Mouse (Mus musculus): Measurements from ENCODE around the gene Elobl. TPM values are rescaled to one million over a fixed set of nuclear protein-coding genes. Genes with fewer than 3 reads are reported as not detected.

The Elobl gene
- not detected in 2 replicates for polyA plus RNA-seq (2015; fragmentation: Nextera tagmentation; extraction: Ambion mirVana)

DNA sequence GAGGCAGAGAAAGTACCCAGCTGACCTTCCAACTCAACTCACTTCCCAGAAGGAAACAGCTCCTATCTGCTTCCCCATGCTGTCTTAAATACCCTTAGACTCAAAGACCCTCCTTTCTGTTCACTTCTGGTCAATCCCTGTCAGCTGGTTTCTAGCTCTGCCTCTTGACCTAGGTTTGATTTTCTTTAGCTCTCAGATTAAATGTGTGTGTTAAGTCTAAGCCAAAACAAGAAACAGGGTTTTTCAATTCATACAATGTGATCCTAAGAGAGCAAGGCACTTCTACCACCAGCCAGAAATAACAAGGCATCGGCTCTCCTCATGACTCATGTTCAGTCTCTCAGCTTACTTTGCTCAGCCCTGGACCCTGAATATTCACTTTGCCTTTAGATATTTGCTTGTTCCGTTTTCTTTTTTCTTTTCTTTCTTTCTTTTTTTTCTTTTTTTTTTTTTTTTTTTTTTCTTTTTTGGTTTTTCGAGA is at the start of gene Elobl:
Elobl (minus strand) TSS at position 51 of the 481 bp plus-strand sequence.
- Histone ChIP-seq H3K9me3 (ENCODE audit: control insufficient read depth, low read length) (no peaks in the 10 kb centered on the region), H3K4me1 (replicated peaks; ENCODE audit: control insufficient read depth, insufficient read depth, low read length) (no peaks in the 10 kb centered on the region), H3K4me2 (ENCODE audit: low read depth, low read length) (no peak within 1 kb of the TSS), H3K4me3 (ENCODE audit: low read length) (no peak within 1 kb of the TSS), H3K27me3 (ENCODE audit: control insufficient read depth, insufficient read depth, low read depth, low read length) (0 out of 2 replicates have a peak, but pooled peaks cover 2% of the 10 kb centered on the region), H3K36me3 (ENCODE audit: control insufficient read depth, insufficient read depth, low read length) (no peaks in the 10 kb centered on the region), H3K27ac (ENCODE audit: low read length) (no peak within 1 kb of the TSS), H3K9ac (ENCODE audit: low read length) (no peak within 1 kb of the TSS)
- WGBS, result 89% methylated on average over 2 of the region's 3 CpGs
- no peak for ATAC-seq (ENCODE audit: low read depth)

DNA sequence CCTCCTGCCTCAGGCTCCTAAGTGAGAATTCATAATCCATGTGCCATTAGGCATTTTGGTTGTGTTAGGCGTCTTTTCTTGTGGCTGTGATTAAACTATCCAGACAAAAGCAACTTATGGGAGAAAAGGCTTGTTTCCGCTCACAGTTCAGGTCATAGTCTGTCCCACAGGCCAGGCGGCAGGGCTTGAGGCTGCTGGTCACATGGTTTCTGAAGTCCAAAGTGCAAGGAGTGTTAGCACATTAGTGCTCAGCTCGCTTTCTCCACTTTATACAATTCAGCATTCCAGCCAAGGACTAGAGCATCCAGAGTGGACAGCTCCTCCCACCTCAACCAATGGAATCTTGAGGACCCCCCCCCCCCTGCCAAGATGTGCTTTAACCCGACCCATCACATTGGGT is 45.5 kb upstream of the Elobl start:
- H3K4me2 ChIP-seq (ENCODE audit: low read depth, low read length), result no peak overlapping the region
- H3K27ac ChIP-seq (ENCODE audit: low read length), result no peak overlapping the region
- H3K9me3 ChIP-seq (ENCODE audit: control insufficient read depth, low read length), result no peaks in the 10 kb centered on the region
- no peaks in the 10 kb centered on the region for H3K4me1 ChIP-seq (replicated peaks; ENCODE audit: control insufficient read depth, insufficient read depth, low read length)
- H3K27me3 ChIP-seq (ENCODE audit: control insufficient read depth, insufficient read depth, low read depth, low read length), result no peaks in the 10 kb centered on the region
- no peak overlapping the region for H3K4me3 ChIP-seq (ENCODE audit: low read length)
- H3K9ac ChIP-seq (ENCODE audit: low read length), result no peak overlapping the region
- WGBS, result 77% methylated on average over 5 of the region's 5 CpGs
- peaks cover 26% of the 10 kb centered on the region for H3K36me3 ChIP-seq (ENCODE audit: control insufficient read depth, insufficient read depth, low read length)
- ATAC-seq (ENCODE audit: low read depth), result no peak

GRCm38 (mm10) chr11:89009496-89009895 is 42.8 kb upstream of the Elobl start:
- Histone ChIP-seq H3K36me3 (ENCODE audit: control insufficient read depth, insufficient read depth, low read length) (peaks cover 28% of the 10 kb centered on the region), H3K27me3 (ENCODE audit: control insufficient read depth, insufficient read depth, low read depth, low read length) (no peaks in the 10 kb centered on the region), H3K4me2 (ENCODE audit: low read depth, low read length) (no peak overlapping the region), H3K9me3 (ENCODE audit: control insufficient read depth, low read length) (no peaks in the 10 kb centered on the region), H3K4me1 (replicated peaks; ENCODE audit: control insufficient read depth, insufficient read depth, low read length) (no peaks in the 10 kb centered on the region), H3K4me3 (ENCODE audit: low read length) (no peak overlapping the region), H3K9ac (ENCODE audit: low read length) (no peak overlapping the region), H3K27ac (ENCODE audit: low read length) (no peak overlapping the region)
- WGBS, result 68% methylated on average over 7 of the region's 7 CpGs
- peak; percentile 52; the same call in 1 of the 2 replicates for ATAC-seq (ENCODE audit: low read depth)

GRCm38 (mm10) chr11:89009066-89009465 is 42.3 kb upstream of the Elobl start:
- Histone ChIP-seq H3K9me3 (ENCODE audit: control insufficient read depth, low read length) (no peaks in the 10 kb centered on the region), H3K27ac (ENCODE audit: low read length) (no peak overlapping the region), H3K4me2 (ENCODE audit: low read depth, low read length) (no peak overlapping the region), H3K27me3 (ENCODE audit: control insufficient read depth, insufficient read depth, low read depth, low read length) (no peaks in the 10 kb centered on the region), H3K4me1 (replicated peaks; ENCODE audit: control insufficient read depth, insufficient read depth, low read length) (peaks cover under 1% of the 10 kb centered on the region), H3K36me3 (ENCODE audit: control insufficient read depth, insufficient read depth, low read length) (peaks cover 28% of the 10 kb centered on the region), H3K4me3 (ENCODE audit: low read length) (no peak overlapping the region), H3K9ac (ENCODE audit: low read length) (no peak overlapping the region)
- ATAC-seq (ENCODE audit: low read depth), result no peak
- WGBS, result 79% methylated on average over 9 of the region's 9 CpGs

DNA sequence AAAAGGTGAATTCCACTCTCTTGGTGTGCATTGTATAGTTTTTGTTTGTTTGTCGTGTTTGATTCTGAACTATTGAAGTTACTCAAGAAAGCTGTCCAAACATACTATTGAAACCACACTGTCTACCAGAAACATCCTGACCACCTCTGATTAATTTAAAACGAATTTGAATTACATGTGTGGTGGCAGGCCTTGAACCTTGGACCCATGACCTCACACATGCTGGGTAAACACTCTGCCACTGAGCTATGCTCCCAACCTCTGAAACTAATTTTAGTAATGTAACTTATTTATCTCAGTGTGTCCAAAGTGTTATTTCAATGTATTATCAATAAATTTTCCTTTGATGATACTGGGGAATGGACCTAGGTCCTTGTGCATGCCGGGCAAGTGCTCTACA is 40.9 kb upstream of the Elobl start:
- H3K4me2 ChIP-seq (ENCODE audit: low read depth, low read length), result no peak overlapping the region
- WGBS, result 87% methylated on average over 3 of the region's 3 CpGs
- H3K4me1 ChIP-seq (replicated peaks; ENCODE audit: control insufficient read depth, insufficient read depth, low read length), result peaks cover 12% of the 10 kb centered on the region
- H3K27ac ChIP-seq (ENCODE audit: low read length), result no peak overlapping the region
- ATAC-seq (ENCODE audit: low read depth), result no peak
- no peaks in the 10 kb centered on the region for H3K9me3 ChIP-seq (ENCODE audit: control insufficient read depth, low read length)
- no peak overlapping the region for H3K9ac ChIP-seq (ENCODE audit: low read length)
- H3K36me3 ChIP-seq (ENCODE audit: control insufficient read depth, insufficient read depth, low read length), result peaks cover 21% of the 10 kb centered on the region
- no peak overlapping the region for H3K4me3 ChIP-seq (ENCODE audit: low read length)
- no peaks in the 10 kb centered on the region for H3K27me3 ChIP-seq (ENCODE audit: control insufficient read depth, insufficient read depth, low read depth, low read length)

DNA sequence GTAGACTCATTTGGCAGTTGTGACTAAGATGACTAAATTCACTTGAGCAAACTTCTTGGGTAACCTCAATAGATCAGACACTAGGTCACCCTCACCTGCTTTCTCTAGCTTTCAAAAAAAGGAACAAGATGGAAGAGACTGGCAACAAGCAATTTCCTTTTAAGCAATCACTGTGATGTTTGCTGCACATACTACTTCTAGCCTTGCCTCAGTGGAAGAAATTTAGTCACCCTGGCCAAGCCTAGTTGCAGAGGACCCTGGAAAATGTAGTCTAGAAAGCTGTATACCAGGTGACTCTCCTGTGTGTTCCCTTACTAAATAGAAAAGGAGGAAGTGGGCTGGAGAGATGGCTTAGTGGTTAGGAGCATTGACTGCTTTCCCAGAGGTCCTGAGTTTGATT is 39.7 kb upstream of the Elobl start:
- Histone ChIP-seq H3K9ac (ENCODE audit: low read length) (no peak overlapping the region), H3K36me3 (ENCODE audit: control insufficient read depth, insufficient read depth, low read length) (peaks cover 13% of the 10 kb centered on the region), H3K27me3 (ENCODE audit: control insufficient read depth, insufficient read depth, low read depth, low read length) (no peaks in the 10 kb centered on the region), H3K9me3 (ENCODE audit: control insufficient read depth, low read length) (no peaks in the 10 kb centered on the region), H3K4me3 (ENCODE audit: low read length) (no peak overlapping the region), H3K27ac (ENCODE audit: low read length) (no peak overlapping the region), H3K4me1 (replicated peaks; ENCODE audit: control insufficient read depth, insufficient read depth, low read length) (peaks cover 18% of the 10 kb centered on the region), H3K4me2 (ENCODE audit: low read depth, low read length) (no peak overlapping the region)
- no peak for ATAC-seq (ENCODE audit: low read depth)

- Histone ChIP-seq H3K9ac (ENCODE audit: low read length) (no peak overlapping the region), H3K27me3 (ENCODE audit: control insufficient read depth, insufficient read depth, low read depth, low read length) (no peaks in the 10 kb centered on the region)
- WGBS, result 54% methylated on average over 5 of the region's 5 CpGs
Measured at GRCm38 (mm10) chr11:89005473-89005872, 38.7 kb upstream of the Elobl start.

GRCm38 (mm10) chr11:89003726-89004125 is 37.0 kb upstream of the Elobl start:
- Histone ChIP-seq H3K36me3 (ENCODE audit: control insufficient read depth, insufficient read depth, low read length) (peaks cover 7% of the 10 kb centered on the region; the same call in 1 of the 2 replicates), H3K9ac (ENCODE audit: low read length) (no peak overlapping the region), H3K27me3 (ENCODE audit: control insufficient read depth, insufficient read depth, low read depth, low read length) (no peaks in the 10 kb centered on the region), H3K4me3 (ENCODE audit: low read length) (no peak overlapping the region), H3K9me3 (ENCODE audit: control insufficient read depth, low read length) (no peaks in the 10 kb centered on the region), H3K4me2 (ENCODE audit: low read depth, low read length) (no peak overlapping the region), H3K4me1 (replicated peaks; ENCODE audit: control insufficient read depth, insufficient read depth, low read length) (peaks cover 28% of the 10 kb centered on the region), H3K27ac (ENCODE audit: low read length) (peak overlapping the region; percentile 46)
- WGBS, result 53% methylated on average over 4 of the region's 4 CpGs
- no peak for ATAC-seq (ENCODE audit: low read depth)

More at GRCm38 (mm10) chr11:89005473-89005872, 38.7 kb upstream of the Elobl start:
- Histone ChIP-seq H3K36me3 (ENCODE audit: control insufficient read depth, insufficient read depth, low read length) (peaks cover 7% of the 10 kb centered on the region), H3K4me2 (ENCODE audit: low read depth, low read length) (no peak overlapping the region), H3K27ac (ENCODE audit: low read length) (no peak overlapping the region), H3K4me1 (replicated peaks; ENCODE audit: control insufficient read depth, insufficient read depth, low read length) (peaks cover 20% of the 10 kb centered on the region), H3K4me3 (ENCODE audit: low read length) (no peak overlapping the region), H3K9me3 (ENCODE audit: control insufficient read depth, low read length) (no peaks in the 10 kb centered on the region)
- no peak for ATAC-seq (ENCODE audit: low read depth)

DNA sequence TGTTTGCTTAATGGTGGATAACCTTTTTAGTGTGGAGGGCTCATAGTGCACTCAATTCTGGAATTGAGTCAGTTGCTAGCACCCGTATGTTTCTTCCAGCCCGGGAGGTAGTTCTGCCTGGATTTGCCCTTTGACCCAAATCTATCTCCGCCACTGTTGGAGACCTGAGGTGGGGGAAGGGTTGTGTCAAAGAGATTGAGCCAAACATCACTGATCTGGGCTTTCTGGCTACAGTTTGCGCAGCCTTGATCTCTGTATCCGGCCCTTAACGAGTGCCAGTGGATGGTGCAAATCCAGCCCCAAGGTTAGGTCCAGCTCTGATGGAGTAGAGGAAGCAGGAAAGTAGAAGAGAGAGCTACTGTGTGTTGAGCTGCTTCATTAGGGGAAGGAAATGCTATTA is 36.3 kb upstream of the Elobl start:
- WGBS, result 21% methylated on average over 6 of the region's 6 CpGs
- ATAC-seq (ENCODE audit: low read depth), result no peak
- Histone ChIP-seq H3K4me1 (replicated peaks; ENCODE audit: control insufficient read depth, insufficient read depth, low read length) (peaks cover 28% of the 10 kb centered on the region), H3K36me3 (ENCODE audit: control insufficient read depth, insufficient read depth, low read length) (peaks cover 7% of the 10 kb centered on the region; the same call in 1 of the 2 replicates), H3K9ac (ENCODE audit: low read length) (0 out of 2 replicates have a peak overlapping the region, but pooled peaks have one; percentile 42), H3K9me3 (ENCODE audit: control insufficient read depth, low read length) (no peaks in the 10 kb centered on the region), H3K27me3 (ENCODE audit: control insufficient read depth, insufficient read depth, low read depth, low read length) (no peaks in the 10 kb centered on the region), H3K4me2 (ENCODE audit: low read depth, low read length) (peak overlapping the region; percentile 45), H3K27ac (ENCODE audit: low read length) (peak overlapping the region; percentile 62), H3K4me3 (ENCODE audit: low read length) (peak overlapping the region; percentile 10; the same call in 1 of the 2 replicates)
